Mouse (Mus musculus) forebrain, postnatal 0 days (tissue): ENCODE measurements around the gene Ptprk. TPM values are rescaled to one million over a fixed set of nuclear protein-coding genes. Genes with fewer than 3 reads are reported as not detected.

Experiments used
- ATAC-seq: fragments of 200-750 bp; cut with Nextera tagmentation; 2 replicates; pipeline ENCODE4 v1.8.0; 2017; ENCODE audit warnings: mild to moderate bottlenecking, moderate library complexity
- DNase-seq: peaks from one replicate; pipeline ENCODE4 v3.0.0-alpha.2; 2015
- H3K27ac ChIP-seq: fragments of 300-500 bp; sonication (generic); 2 replicates; pipeline ENCODE4 v1.5.1; 2014; ENCODE audit warnings: low read depth, mild to moderate bottlenecking, antibody characterized with exemption, low read length, moderate library complexity, mixed read lengths
- H3K27me3 ChIP-seq: fragments of 300-500 bp; sonication (generic); 2 replicates; pipeline ENCODE4 v1.6.1; 2014; ENCODE audit warnings: mild to moderate bottlenecking, low read length, mixed read lengths; ENCODE audit not compliant: insufficient read depth
- H3K36me3 ChIP-seq: fragments of 300-500 bp; sonication (generic); 2 replicates; pipeline ENCODE4 v1.6.1; 2014; ENCODE audit warnings: mild to moderate bottlenecking, moderate library complexity; ENCODE audit not compliant: insufficient read depth
- H3K4me1 ChIP-seq: fragments of 300-500 bp; sonication (generic); 2 replicates; pipeline ENCODE4 v1.6.1; 2014; ENCODE audit warnings: antibody characterized with exemption; ENCODE audit not compliant: insufficient read depth
- H3K4me2 ChIP-seq: fragments of 300-500 bp; sonication (generic); 2 replicates; pipeline ENCODE4 v1.6.1; 2014; ENCODE audit warnings: low read depth, mild to moderate bottlenecking, moderate library complexity
- H3K4me3 ChIP-seq: fragments of 300-500 bp; sonication (generic); 2 replicates; pipeline ENCODE4 v1.5.1; 2014; ENCODE audit warnings: low read depth, low read length, mixed read lengths
- H3K9ac ChIP-seq: fragments of 300-500 bp; sonication (generic); 2 replicates; pipeline ENCODE4 v1.6.1; 2014; ENCODE audit warnings: mild to moderate bottlenecking
- H3K9me3 ChIP-seq: fragments of 300-500 bp; sonication (generic); 2 replicates; pipeline ENCODE4 v1.6.1; 2016; ENCODE audit warnings: low read length
- CTCF ChIP-seq: sonication (generic); IDR thresholded peaks from 2 replicates; pipeline ENCODE4 v1.5.1; 2016; ENCODE audit warnings: antibody characterized with exemption, control low read depth, low read depth
- WGBS: fragments of 180-500 bp; shearing (Covaris S2); extraction: QIAGEN DNeasy Blood & Tissue Kit; methylation state at CpG from one replicate; pipeline ENCODE4 v1.1.7; 2014; 5-methylcytosine and 5-hydroxymethylcytosine counted together
- polyA plus RNA-seq: library from polyadenylated mRNA; unstranded; fragments of >200 nt; fragmentation: Nextera tagmentation; extraction: Ambion mirVana; gene quantifications from 2 replicates; pipeline ENCODE4 v1.2.1, GENCODE M21; 2015
- total RNA-seq: library from RNA; depleted of rRNA; stranded (reverse); fragments of >200 nt; gene quantifications from 2 replicates; pipeline ENCODE4 v1.2.3, GENCODE M21; 2014

Ptprk gene
- total and polyA plus RNA-seq, 2 experiments from 2014 or later, result 27.1 to 66.8 TPM

- no peaks in the 10 kb centered on the region for H3K9me3 ChIP-seq
- H3K4me3 ChIP-seq, result no peak overlapping the region
- H3K27ac ChIP-seq, result no peak overlapping the region
- H3K4me2 ChIP-seq, result no peak overlapping the region
- 28% methylated on average over 4 of the region's 4 CpGs for WGBS
- DNase-seq, result no peak
- peak; percentile 40; the same call in 1 of the 2 replicates for ATAC-seq
- no peaks in the 10 kb centered on the region for H3K36me3 ChIP-seq
- no peaks in the 10 kb centered on the region for H3K4me1 ChIP-seq
- no peak for TF ChIP-seq CTCF
- H3K27me3 ChIP-seq, result no peaks in the 10 kb centered on the region
- H3K9ac ChIP-seq, result no peak overlapping the region
Observed at GRCm38 (mm10) chr10:28232273-28233167, 157.9 kb downstream of the Ptprk start.

GRCm38 (mm10) chr10:28249047-28249446 lies 174.4 kb downstream of the Ptprk start:
- ATAC-seq (no peak), DNase-seq (no peak)
- Histone ChIP-seq H3K9ac (no peak overlapping the region), H3K9me3 (no peaks in the 10 kb centered on the region), H3K36me3 (no peaks in the 10 kb centered on the region), H3K27ac (no peak overlapping the region), H3K4me2 (no peak overlapping the region), H3K4me1 (0 out of 2 replicates have a peak, but pooled peaks cover 6% of the 10 kb centered on the region), H3K27me3 (no peaks in the 10 kb centered on the region), H3K4me3 (no peak overlapping the region)
- WGBS, result 84% methylated on average over 4 of the region's 4 CpGs
- no peak for TF ChIP-seq CTCF

GRCm38 (mm10) chr10:28251385-28251784 lies 176.8 kb downstream of the Ptprk start:
- 0 out of 2 replicates have a peak, but pooled peaks cover 6% of the 10 kb centered on the region for H3K4me1 ChIP-seq
- TF ChIP-seq CTCF, result no peak
- no peak overlapping the region for H3K4me3 ChIP-seq
- 23% methylated on average over 4 of the region's 4 CpGs for WGBS
- ATAC-seq (peak; percentile 32; the same call in 1 of the 2 replicates), DNase-seq (peak; percentile 23)
- no peaks in the 10 kb centered on the region for H3K9me3 ChIP-seq
- H3K27me3 ChIP-seq, result no peaks in the 10 kb centered on the region
- no peak overlapping the region for H3K27ac ChIP-seq
- H3K9ac ChIP-seq, result no peak overlapping the region
- no peak overlapping the region for H3K4me2 ChIP-seq
- no peaks in the 10 kb centered on the region for H3K36me3 ChIP-seq

GRCm38 (mm10) chr10:28260651-28261050 lies 186.0 kb downstream of the Ptprk start:
- Histone ChIP-seq H3K27ac (no peak overlapping the region), H3K4me2 (no peak overlapping the region), H3K9ac (no peak overlapping the region), H3K4me1 (no peaks in the 10 kb centered on the region), H3K9me3 (no peaks in the 10 kb centered on the region), H3K27me3 (no peaks in the 10 kb centered on the region), H3K4me3 (no peak overlapping the region), H3K36me3 (no peaks in the 10 kb centered on the region)
- DNase-seq (no peak), ATAC-seq (no peak)
- TF ChIP-seq CTCF, result no peak
- 86% methylated on average over 2 of the region's 2 CpGs for WGBS

- no peaks in the 10 kb centered on the region for H3K9me3 ChIP-seq
- H3K9ac ChIP-seq, result no peak overlapping the region
- DNase-seq (no peak), ATAC-seq (no peak)
- no peak overlapping the region for H3K27ac ChIP-seq
- TF ChIP-seq CTCF, result no peak
- H3K4me2 ChIP-seq, result no peak overlapping the region
- WGBS, result 91% methylated on average over 3 of the region's 3 CpGs
- no peaks in the 10 kb centered on the region for H3K27me3 ChIP-seq
- H3K4me3 ChIP-seq, result no peak overlapping the region
- no peaks in the 10 kb centered on the region for H3K4me1 ChIP-seq
- H3K36me3 ChIP-seq, result no peaks in the 10 kb centered on the region
Observed at GRCm38 (mm10) chr10:28262159-28262558, 187.5 kb downstream of the Ptprk start.

GRCm38 (mm10) chr10:28263546-28263945 lies 188.9 kb downstream of the Ptprk start:
- Histone ChIP-seq H3K36me3 (no peaks in the 10 kb centered on the region), H3K27me3 (no peaks in the 10 kb centered on the region), H3K4me1 (no peaks in the 10 kb centered on the region), H3K27ac (no peak overlapping the region), H3K9me3 (no peaks in the 10 kb centered on the region), H3K4me2 (no peak overlapping the region), H3K9ac (no peak overlapping the region), H3K4me3 (no peak overlapping the region)
- DNase-seq (no peak), ATAC-seq (no peak)
- WGBS, result 78% methylated on average over 2 of the region's 2 CpGs
- no peak for TF ChIP-seq CTCF

- Histone ChIP-seq H3K4me3 (no peak overlapping the region), H3K27ac (no peak overlapping the region), H3K27me3 (no peaks in the 10 kb centered on the region), H3K9ac (no peak overlapping the region), H3K4me1 (no peaks in the 10 kb centered on the region), H3K36me3 (no peaks in the 10 kb centered on the region), H3K4me2 (no peak overlapping the region), H3K9me3 (no peaks in the 10 kb centered on the region)
- DNase-seq (no peak), ATAC-seq (no peak)
- WGBS, result 63% methylated on average over 4 of the region's 4 CpGs
- no peak for TF ChIP-seq CTCF
Observed at GRCm38 (mm10) chr10:28270273-28270672, 195.7 kb downstream of the Ptprk start.
